ENCODE assay signal across 16 mouse cellular contexts in genomic region chr7:66843846-66844245, GRCm38 (mm10). TPM values are rescaled to one million over a fixed set of nuclear protein-coding genes. Genes with fewer than 3 reads are reported as not detected.
"Had no signal": no experiment of that assay in that cellular context is flagged by ENCODE, and none has a peak within 500 bp of the region (broad histone marks: within the 10 kb centered on the region; RNA-seq: fewer than 3 reads in every experiment).

No protein-coding gene starts in this region.

- H3K4me2 ChIP-seq: liver, embryonic 11.5 days; liver, embryonic 13.5 days; liver, embryonic 15.5 days; midbrain, embryonic 11.5 days; midbrain, embryonic 13.5 days; midbrain, embryonic 15.5 days; neural tube, embryonic 12.5 days; stomach, embryonic 15.5 days had no signal

- H3K9me3 ChIP-seq: liver, embryonic 13.5 days; liver, embryonic 15.5 days; megakaryocyte, embryonic 14.5 days; midbrain, embryonic 13.5 days; midbrain, embryonic 15.5 days; neural tube, embryonic 12.5 days; stomach, embryonic 15.5 days had no signal

- H3K4me3 ChIP-seq: liver, embryonic 13.5 days; liver, embryonic 15.5 days; megakaryocyte, embryonic 14.5 days; midbrain, embryonic 13.5 days; midbrain, embryonic 15.5 days; neural tube, embryonic 12.5 days; stomach, embryonic 15.5 days had no signal

- H3K27me3 ChIP-seq: stomach, embryonic 15.5 days had no signal

- H3K9ac ChIP-seq: liver, embryonic 13.5 days; liver, embryonic 15.5 days; liver, postnatal 0 days; midbrain, embryonic 13.5 days; midbrain, embryonic 15.5 days; neural tube, embryonic 12.5 days; stomach, embryonic 15.5 days had no signal

- ATAC-seq: liver, postnatal 0 days; midbrain, embryonic 13.5 days; midbrain, embryonic 15.5 days had no signal

- H3K27ac ChIP-seq: liver, embryonic 13.5 days; liver, embryonic 15.5 days; macrophage; midbrain, embryonic 13.5 days; midbrain, embryonic 15.5 days; neural tube, embryonic 12.5 days had no signal

- DNase-seq: liver; liver, embryonic 13.5 days; liver, postnatal 0 days; right cerebral cortex, postnatal 14 days; thymus, adult 2 months; thymus, postnatal 25 days; thymus, postnatal 4 days had no signal

- H3K36me3 ChIP-seq: liver, embryonic 13.5 days; liver, embryonic 15.5 days; midbrain, embryonic 13.5 days; midbrain, embryonic 15.5 days; neural tube, embryonic 12.5 days; stomach, embryonic 15.5 days had no signal

RNA-seq across cellular contexts. Expression of gene Adamts17, which starts 4.3 kb away (rescaled TPM):
- polyA plus RNA-seq: macrophage had no signal
